Mouse (Mus musculus): ENCODE results near the gene Dmwd.
"Not testable (repeated sequence)": the region's sequence is repeated elsewhere in the genome, so short reads cannot be mapped to it uniquely, and the experiment has no call there.

Gene Dmwd

DNA sequence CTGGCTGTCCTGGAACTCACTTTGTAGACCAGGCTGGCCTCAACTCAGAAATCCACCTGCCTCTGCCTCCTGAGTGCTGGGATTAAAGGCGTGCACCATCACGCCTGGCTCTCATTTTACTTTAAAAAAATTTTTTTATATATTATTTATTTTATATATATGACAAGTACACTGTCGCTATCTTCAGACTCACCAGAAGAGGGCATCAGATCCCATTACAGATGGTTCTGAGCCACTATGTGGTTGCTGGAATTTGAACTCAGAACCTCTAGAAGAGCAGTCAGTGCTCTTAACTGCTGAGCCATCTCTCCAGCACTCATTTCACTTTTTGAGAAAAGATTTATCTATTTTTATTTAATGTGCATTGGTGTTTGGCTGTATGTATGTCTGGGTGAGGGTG, 5.0 kb upstream of the Dmwd start:
- in situ Hi-C loops (cut with MboI, MseI) = not testable (repeated sequence)

- in situ Hi-C loops (cut with MboI, MseI) = no loop called here
Observed at GRCm38 (mm10) chr7:19073504-19073903, 2.5 kb upstream of the Dmwd start.

- in situ Hi-C loops (cut with MboI, MseI) = no loop called here
Observed at GRCm38 (mm10) chr7:19074494-19074893, 1.5 kb upstream of the Dmwd start.

DNA sequence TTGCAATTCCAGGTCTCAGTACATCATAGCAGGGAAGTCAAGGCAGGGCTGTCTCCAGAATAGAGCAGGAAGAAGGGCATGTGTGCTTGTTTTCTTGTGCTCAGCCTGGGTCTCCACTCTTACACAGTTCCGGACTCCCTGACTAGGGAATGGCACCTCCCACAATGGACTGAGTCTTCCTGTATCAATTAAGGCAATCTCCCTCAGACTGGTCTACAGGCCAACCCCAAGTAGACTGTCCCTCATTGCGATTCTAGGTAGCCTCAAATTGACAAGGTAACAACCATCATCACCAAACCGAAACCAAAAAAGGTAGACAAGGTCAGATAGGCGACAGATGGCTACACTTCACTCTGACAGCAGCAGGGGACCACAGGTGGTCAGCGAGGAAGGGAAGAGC, 796 bp upstream of the Dmwd start:
- in situ Hi-C loops (cut with MboI, MseI) = no loop called here

DNA sequence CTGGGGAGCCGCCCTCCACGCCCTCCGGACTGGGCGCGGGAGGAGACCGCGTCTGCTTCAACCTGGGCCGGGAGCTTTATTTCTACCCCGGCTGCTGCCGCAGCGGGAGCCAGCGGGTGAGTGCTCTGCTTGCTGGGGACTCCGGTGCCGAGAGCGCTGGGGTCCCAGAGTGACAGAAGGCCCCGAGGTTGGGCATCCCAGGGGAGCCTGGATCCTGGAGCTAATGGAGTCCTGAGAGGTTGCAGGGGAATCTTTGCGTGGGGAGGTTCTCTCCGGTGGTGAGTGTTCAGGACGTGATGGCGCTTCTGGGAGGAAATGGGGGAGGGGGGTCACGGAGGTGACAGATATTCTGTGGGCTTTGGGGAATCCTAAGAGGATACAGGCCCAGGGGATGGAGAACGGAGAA, 562 bp downstream of the Dmwd start:
- in situ Hi-C loops (cut with MboI, MseI) = no loop called here

DNA sequence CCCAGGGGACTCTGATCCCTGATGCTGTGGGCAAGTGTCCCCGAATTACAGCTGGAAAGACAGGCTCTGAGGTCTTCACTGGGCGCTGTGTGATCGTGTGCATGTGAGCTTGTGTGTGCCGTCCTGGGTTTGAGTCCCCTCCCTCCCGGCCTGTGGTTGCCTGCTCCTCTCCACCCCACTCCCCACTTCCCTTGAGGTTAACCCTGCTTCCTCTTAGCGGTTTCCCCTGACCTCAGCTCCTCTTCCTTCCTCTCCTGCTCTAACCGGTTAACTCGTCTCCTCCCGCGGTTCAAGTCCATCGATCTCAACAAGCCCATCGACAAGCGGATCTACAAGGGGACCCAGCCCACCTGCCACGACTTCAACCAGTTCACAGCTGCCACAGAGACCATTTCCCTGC, 1.7 kb downstream of the Dmwd start:
- in situ Hi-C loops (cut with MboI, MseI) = no loop called here

DNA sequence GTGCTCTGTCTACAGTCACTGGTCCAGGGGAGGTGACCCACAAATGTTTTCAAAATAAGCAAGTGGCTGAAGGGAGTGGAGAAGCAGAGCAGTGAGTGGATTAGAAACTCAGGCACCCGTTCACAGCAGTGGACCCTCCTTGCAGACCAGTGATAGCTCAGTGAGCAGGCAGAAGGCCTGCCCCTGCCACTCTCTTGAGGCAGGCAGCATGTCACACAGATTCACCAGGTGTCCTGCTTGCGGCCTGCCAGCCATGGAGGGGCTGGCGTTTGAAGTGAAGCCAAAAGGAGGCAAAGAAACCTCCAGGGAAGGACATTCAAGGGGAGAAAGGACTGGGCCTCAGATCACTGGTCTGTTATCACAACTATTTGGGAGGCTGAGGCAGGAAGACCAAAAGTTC, 2.7 kb downstream of the Dmwd start:
- in situ Hi-C loops (cut with MboI, MseI) = no loop called here

DNA sequence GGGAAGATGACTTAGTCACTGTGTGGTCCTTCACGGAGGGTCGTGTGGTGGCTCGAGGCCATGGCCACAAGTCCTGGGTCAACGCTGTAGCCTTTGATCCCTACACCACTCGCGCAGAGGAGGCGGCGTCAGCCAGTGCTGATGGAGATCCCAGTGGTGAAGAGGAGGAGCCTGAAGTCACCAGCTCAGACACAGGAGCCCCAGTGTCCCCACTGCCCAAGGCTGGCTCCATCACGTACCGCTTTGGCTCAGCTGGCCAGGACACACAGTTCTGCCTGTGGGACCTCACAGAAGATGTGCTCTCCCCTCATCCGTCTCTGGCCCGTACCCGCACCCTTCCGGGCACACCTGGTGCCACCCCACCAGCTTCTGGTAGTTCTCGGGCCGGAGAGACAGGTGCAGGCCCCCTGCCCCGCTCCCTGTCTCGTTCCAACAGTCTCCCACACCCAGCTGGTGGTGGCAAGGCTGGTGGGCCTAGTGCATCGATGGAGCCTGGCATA, 4.5 kb downstream of the Dmwd start:
- in situ Hi-C loops (cut with MboI, MseI) = no loop called here

GRCm38 (mm10) chr7:19082171-19082570, 6.1 kb downstream of the Dmwd start:
- in situ Hi-C loops (cut with MboI, MseI) = no loop called here

DNA sequence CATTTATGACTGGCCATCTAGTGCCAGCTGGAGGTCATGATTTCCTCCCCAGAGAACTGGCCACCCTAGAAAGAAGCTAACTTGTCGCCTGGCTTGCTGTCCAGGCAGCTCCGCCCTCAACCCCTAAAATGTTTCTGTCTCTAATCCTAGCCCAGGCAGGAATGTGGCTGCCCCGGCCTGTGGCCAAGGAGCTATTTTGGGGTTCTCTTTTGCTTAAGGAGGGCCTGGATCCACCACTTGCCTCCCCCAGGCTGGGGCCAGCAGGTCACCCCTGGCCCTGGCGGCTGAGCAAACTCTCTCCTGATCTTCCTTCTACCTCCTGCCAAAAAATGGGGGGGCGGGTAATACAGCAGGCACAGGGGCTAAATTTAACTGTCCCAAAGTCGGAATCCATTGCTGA, 7.1 kb downstream of the Dmwd start:
- in situ Hi-C loops (cut with MboI, MseI) = no loop called here

- in situ Hi-C loops (cut with MboI, MseI) = no loop called here
Observed at GRCm38 (mm10) chr7:19083701-19084100, 7.7 kb downstream of the Dmwd start, which contains the start of gene Dmpk. Gene Dmpk, plus strand, starts transcription at chr7:19083849.

- in situ Hi-C loops (cut with MboI, MseI) = no loop called here
Observed at GRCm38 (mm10) chr7:19084277-19084771, 8.3 kb downstream of the Dmwd start.

DNA sequence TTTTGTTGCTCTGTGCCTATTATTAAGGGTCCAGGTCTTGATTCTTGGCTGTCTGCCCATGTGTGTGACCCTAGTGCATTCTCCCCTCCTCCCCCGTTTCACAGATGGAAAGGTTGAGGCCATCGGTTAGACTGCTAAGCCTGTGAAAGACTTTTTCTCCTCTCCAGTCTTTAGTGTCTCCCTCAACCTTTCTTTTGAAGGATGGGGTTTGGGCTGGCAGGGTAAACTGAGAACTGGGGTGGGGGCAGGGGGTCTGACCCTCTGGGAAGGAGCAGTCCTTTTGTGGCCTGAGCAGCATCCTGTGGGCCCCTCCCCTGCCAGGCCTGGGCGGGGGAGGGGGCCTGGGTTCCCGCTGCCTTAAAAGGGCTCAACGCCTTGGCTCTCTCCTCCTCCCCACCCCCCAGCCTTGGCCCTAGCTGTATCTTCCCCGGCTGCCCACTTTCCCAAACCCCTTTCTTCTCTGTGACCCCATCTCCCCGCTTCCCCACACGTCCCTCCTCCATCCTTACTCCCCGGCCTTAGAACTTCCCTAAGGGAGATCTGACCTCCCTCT, 9.0 kb downstream of the Dmwd start:
- in situ Hi-C loops (cut with MboI, MseI) = loop anchor here (5.0 kb wide), 1 partner anchor 48 kb away; no protein-coding TSS in a partner anchor

DNA sequence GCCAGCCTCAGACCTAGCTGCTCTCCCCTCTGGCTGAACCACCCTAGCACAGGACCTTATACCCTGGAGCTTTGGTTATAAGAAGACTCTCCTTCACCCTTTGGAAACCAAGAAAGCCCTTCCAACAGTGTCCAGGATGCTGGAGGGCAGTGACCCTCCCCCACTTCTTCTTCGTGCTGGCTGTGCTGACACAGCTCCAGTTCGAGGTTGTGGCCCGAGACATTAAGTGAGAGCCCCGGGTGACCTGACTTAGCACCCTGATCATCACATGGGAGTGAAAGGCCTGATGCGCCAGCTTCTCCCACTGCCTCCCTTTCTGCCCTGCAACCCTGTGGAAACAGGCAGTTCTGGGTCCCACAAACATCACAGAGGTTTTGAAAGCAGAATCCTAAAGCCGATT, 9.5 kb downstream of the Dmwd start:
- in situ Hi-C loops (cut with MboI, MseI) = loop anchor here (5.0 kb wide), 1 partner anchor 48 kb away; no protein-coding TSS in a partner anchor

- in situ Hi-C loops (cut with MboI, MseI) = loop anchor here (5.0 kb wide), 1 partner anchor 49 kb away; no protein-coding TSS in a partner anchor
Observed at GRCm38 (mm10) chr7:19086042-19086441, 10.0 kb downstream of the Dmwd start.

DNA sequence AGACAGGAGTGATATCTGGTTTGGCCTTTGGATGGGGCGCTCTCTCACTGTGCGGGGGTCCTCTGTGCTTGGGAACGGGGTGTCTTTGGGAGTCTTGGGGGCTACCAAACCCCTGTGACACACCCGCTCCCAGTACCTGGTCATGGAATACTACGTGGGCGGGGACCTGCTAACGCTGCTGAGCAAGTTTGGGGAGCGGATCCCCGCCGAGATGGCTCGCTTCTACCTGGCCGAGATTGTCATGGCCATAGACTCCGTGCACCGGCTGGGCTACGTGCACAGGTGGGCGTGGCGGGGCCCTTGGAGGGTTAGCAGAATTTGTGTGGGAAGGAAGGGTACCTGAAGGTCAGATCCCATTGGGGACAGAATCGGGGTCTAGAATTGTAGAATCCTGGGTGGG, 10.7 kb downstream of the Dmwd start:
- in situ Hi-C loops (cut with MboI, MseI) = loop anchor here (5.0 kb wide), 1 partner anchor 49 kb away; no protein-coding TSS in a partner anchor

GRCm38 (mm10) chr7:19088813-19089212, 12.8 kb downstream of the Dmwd start:
- in situ Hi-C loops (cut with MboI, MseI) = loop anchor here (5.0 kb wide), 1 partner anchor 52 kb away; no protein-coding TSS in a partner anchor

- in situ Hi-C loops (cut with MboI, MseI) = no loop called here
Observed at GRCm38 (mm10) chr7:19091913-19092312, 15.9 kb downstream of the Dmwd start.

GRCm38 (mm10) chr7:19092381-19093173, 16.6 kb downstream of the Dmwd start:
- in situ Hi-C loops (cut with MboI, MseI) = no loop called here

GRCm38 (mm10) chr7:19093174-19093521, 17.1 kb downstream of the Dmwd start:
- in situ Hi-C loops (cut with MboI, MseI) = no loop called here

DNA sequence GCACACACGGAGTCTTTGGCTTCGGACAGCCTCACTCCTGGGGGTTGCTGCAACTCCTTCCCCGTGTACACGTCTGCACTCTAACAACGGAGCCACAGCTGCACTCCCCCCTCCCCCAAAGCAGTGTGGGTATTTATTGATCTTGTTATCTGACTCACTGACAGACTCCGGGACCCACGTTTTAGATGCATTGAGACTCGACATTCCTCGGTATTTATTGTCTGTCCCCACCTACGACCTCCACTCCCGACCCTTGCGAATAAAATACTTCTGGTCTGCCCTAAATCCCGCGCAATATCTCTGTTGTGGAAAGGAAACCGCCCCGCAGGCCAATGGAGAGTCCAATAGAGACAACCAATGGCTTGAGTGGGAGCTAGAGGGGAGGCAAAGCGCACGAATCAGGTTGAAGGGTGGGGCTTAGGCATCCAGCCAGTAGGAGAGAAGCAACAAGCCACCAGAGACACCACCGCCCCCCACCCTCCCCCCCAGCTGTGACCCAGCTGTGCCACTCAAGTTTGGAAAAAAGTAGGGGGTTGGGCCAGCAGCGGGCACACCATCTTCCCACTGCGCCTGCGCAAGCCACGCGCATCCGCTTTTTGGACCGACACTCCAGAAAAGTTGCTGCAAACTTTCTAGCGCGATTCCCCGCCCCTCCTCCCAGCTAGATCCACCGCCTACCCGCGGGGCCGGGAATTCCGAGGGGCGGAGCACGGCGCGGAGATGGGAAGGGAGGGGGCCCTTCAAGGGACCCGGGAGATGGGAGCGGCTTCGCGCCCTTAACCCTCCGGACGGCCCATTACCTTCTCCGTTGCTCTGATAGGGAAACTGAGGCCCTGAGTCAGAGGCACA, 17.7 kb downstream of the Dmwd start:
- in situ Hi-C loops (cut with MboI, MseI) = no loop called here

DNA sequence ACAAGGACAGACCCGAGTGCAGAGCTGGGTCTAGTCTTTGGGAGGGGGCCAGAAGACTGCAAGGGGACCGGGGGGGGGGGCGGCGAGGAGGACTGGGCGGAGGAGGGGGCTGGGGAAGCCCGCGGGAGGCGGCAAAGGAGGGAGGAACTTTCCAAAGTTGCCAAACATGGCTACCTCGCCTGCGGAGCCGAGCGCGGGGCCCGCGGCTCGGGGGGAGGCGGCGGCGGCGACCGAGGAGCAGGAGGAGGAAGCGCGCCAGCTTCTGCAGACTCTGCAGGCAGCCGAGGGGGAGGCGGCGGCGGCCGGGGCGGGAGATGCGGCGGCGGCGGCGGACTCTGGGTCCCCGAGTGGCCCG, 18.4 kb downstream of the Dmwd start, which contains the start of gene Six5:
Gene Six5, plus strand, starts transcription at position 124 of the 355 bp plus-strand sequence.
- in situ Hi-C loops (cut with MboI, MseI) = no loop called here
